Mouse (Mus musculus) right cerebral cortex, adult 2 months (tissue): ENCODE measurements around the gene Arid4a.
A peak's percentile ranks its signal among the peaks of the same experiment; 100 is the strongest.
"Not testable (repeated sequence)": the region's sequence is repeated elsewhere in the genome, so short reads cannot be mapped to it uniquely, and the experiment has no call there.

Experiments used
- DNase-seq, 2 experiments: peaks; one replicate each; pipeline ENCODE4 v3.0.0; 2021 to 2022; ENCODE audit warnings: low spot score in 2 of 2

Gene Arid4a

DNA sequence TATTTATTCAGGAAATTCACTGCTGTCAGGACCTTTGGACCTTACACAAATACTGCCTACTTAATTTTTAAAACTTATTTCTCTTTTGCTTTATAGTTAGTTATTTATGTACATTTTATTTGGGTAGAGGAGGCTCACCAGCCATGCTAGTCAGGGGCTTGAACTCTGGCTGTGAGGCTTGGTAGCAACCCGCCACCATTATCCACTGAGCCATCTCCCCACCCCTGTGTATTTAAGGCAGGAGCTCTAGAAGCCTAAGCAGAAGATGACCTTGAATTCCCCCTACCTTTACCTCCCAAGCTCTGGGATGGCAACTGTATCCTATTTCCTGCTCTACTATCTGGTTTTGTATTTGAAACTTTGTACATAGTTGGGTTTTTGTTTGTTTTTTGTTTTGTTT lies 37.7 kb downstream of the Arid4a start:
- DNase-seq, result no peak

DNA sequence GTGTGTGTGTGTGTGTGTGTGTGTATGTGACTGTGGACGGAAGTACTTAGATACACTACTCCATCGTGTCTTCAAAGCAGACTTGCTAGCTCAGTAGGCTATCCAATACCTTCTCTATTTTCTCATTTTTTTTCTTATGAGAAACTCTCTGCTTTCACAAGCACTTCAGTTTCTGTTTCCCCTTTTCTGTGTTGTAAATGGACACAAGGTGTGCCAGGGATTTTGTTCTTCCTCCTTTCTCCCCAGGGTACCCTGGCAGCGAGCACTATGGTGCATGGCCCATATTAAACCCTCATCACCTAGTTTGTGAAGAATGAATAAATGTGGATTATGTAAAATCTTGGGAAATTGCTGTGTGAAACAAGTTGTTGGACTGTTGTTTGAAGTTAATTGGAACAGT lies 39.7 kb downstream of the Arid4a start:
- DNase-seq, result no peak

DNA sequence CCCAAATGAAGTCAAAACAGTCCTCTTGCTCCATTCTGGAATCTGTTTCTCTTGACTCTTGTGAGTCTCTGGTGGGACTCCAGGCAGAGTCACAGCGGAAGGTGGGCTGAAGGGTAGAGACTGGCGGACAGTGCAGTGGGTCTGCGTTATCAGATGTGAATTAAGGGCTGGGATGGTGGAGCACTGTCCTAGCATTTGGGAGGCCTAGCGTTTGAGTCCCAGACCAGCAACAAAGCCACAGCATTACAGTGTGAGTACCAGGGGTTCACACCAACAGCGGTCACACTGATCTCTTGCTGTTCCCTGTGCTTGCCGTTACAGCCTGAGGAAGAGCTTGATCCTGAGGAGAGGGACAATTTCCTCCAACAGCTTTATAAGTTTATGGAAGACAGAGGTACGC lies 44.0 kb downstream of the Arid4a start:
- no peak for DNase-seq

DNA sequence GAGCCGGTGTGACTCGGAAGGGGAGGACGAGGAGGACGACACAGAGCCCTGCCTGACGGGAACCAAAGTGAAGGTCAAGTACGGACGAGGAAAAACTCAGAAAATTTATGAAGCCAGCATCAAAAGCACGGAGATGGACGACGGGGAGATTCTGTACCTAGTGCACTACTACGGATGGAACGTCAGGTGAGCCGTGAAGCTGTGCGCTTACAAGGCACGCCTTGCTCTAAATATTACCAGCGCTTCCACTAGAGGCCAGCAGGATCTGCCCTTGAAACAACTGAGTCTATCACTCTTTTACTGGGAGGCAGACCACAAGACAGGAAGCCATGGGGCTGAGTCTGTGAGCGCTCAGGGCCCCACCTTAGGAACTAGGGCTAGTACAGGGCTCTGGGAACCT lies 54.1 kb downstream of the Arid4a start:
- DNase-seq, result no peak

DNA sequence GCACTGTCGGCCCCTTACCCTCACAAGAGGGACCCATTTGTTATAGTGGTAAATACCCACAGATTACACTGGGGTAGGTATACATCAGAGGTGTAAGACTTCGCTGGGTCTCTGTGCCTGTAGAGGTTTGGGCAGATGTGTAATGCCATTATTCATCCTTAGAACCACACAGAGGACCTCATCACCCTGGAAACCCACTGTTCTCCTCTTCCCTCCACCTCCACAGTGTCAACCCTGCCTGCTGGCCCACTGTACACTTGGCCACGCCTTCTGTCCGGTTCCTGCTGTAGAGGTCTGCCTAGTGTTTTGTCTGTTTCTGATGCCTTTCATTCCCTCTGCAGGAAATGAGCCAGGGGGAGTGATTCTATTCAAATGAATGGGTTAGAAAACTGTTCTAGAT lies 56.3 kb downstream of the Arid4a start:
- no peak for DNase-seq

DNA sequence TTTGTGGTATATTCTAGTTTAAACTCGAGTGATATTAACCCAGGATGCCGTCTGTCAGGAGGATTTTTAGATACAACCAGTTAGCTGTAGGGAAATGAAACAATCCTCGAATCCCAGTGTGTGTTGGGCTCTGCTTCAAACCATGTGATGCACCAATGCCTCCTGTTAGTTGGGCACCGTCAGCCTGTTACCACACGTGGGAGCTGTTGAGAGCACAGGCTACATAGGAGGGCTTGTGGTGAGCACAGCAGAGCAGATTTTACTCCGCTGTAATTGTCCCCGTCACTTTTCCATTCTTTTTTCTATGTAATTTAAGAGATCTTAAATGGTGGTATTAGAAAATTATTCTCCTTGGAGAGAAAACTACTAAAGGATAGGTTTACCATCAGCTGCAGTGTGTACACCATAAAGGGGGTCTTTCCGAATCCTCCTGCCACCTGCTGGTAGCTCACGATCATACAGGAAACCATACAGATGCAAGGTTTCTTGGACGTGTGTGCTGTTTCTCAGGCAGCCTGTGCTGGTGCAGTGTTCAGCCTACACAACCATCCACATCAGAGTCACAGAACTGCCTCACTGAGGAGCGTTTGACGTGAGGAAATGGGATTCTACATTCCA lies 57.4 kb downstream of the Arid4a start:
- DNase-seq, result peak in 1 of 2 experiments; percentile 45

DNA sequence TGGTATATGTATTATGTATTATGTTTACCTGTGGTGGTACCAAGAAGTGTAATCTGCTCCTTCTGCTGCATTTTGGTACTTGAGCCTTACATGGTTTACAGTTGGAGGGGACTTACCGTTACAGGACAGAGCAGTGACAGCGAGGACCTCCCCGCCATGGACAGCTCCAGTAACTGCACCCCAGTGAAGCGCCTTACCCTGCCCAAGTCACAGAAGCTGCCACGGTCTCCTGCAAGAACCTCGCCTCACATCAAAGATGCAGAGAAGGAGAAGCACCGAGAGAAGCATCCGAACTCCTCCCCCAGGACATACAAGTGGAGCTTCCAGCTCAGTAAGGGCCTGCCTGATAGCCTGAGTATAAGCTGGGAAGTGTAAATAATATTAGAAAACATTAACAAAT lies 70.5 kb downstream of the Arid4a start:
- no peak for DNase-seq

DNA sequence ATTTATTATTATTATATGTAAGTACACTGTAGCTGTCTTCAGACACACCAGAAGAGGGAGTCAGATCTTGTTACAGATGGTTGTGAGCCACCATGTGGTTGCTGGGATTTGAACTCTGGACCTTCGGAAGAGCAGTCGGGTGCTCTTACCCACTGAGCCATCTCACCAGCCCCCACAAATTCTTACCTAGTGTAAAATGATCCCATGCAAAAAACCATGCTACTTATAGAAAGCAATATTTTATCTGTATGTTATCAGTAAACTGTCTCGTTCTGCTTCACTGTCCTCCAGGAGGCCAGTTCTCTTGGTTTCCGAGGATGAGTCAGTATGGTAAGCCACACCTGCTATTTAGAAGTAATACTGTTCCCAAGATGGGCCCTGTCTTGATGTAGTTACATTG lies 88.5 kb downstream of the Arid4a start:
- not testable (repeated sequence) for DNase-seq

DNA sequence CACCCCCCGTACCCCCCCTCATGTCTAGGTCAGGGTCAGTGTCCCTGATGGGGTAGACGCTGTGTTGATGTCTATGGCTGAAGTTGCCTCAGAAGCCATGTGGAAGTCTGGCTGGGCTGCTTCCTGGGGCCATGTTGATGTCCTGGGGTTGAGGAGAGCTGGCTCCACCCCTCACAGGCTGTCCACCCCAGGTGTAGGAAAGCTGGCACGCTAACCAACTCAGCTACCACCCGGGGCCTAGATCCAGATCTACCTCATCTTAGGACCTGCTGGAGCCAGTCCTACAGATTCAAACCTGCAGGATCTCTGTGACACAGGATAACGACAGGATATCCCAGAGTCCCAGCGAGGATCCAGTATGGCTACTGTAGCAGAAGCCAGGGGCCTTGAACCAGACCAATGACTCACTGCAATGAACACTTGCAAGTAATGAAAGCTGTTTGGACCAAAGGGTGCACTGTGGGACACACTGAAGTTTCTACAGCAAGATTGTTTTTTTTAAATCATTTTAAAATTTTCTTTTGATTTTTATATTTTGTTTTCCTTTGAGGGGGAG lies 91.5 kb downstream of the Arid4a start:
- DNase-seq, result no peak

DNA sequence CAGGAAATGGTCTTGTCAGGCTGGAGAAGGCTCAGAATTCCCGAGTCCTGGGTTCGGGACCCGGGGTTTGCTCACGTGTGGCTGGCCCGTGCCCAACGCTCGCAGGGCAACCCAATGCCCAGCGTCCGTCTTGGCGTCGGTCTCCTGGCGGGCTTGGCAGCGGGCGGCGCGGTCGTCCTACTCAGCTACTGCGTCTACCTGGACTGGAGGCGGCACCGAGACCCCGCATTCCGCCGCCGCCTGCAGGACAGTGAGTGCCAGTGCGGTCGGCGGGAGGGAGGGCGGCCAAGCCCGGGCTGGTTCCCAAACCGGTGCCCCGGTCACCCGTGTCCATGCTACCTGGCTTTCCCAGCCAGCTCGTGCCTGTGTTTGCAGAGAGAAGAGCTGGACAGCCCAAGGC lies 95.5 kb downstream of the Arid4a start, which contains the start of gene Tomm20l:
TSS of gene Tomm20l (plus strand) at position 98 of the 400 bp plus-strand sequence.
- DNase-seq, result no peak

DNA sequence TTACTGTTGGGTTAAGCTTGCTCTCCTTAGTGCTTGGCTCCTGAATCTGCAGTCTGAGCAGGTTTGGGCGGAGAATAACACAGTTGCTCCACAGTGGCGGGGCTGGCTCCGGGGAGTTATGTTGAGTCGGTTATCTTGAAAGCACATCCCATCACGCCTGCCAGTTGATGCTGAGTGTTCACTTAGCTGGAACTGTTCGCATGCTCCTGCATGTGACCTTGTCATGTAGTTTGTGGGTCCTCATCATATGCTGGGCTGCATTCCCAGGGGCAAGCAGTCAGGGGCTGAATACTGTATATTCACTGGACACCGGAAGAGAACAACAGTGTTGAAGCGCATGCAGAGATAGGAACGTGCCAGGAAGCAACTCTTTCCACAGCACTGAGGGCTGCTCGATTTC lies 97.3 kb downstream of the Arid4a start:
- DNase-seq, result no peak

DNA sequence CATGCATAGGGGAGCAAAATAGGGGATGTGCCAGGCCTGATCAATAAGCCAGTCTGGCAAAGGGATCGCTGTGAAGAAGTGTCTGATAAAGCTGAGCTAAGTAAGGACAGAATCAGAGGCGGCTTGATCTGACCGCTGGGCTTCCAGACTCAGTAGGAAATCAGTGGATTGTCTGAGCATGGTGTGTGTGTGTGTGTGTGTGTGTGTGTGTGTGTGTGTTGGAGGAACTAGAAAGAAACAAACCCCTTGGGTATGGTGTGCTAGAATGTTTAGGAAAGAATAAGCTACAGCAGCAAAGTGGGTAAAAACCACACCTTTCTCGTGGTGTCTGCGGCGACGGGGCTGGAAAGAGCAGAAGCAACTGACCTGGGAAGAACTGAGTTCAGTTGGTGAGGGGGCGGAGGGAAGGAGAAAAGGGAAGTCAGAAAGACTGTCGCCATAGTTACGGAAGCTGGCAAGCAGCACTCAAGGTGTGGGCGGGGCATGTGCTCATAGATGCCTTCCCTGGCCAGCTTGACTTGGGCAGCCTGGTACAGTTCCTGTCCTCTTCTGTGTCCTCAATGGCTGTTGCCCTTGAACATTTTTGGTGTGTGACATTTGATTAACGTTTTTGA lies 98.0 kb downstream of the Arid4a start:
- peak; percentile 60 to 74 for DNase-seq

DNA sequence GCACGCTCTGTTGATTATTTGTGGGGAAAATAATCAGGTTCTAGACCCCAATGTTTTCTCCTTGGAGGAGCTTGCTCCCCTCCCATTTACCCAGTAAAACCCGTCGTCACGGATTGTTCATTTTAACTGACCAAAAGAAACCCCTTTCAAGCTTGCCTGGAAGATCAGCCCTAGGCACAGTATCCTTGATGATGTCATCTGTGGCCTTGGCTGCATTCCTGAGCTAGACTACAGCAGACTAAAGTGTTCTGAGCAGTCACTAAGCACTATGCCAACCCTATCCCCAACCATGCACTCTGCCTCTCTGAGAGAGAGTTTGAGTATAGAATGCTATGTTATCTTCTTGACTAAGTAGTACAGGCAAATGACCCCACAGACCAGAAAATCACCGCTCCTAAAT lies 100.6 kb downstream of the Arid4a start:
- DNase-seq, result no peak

DNA sequence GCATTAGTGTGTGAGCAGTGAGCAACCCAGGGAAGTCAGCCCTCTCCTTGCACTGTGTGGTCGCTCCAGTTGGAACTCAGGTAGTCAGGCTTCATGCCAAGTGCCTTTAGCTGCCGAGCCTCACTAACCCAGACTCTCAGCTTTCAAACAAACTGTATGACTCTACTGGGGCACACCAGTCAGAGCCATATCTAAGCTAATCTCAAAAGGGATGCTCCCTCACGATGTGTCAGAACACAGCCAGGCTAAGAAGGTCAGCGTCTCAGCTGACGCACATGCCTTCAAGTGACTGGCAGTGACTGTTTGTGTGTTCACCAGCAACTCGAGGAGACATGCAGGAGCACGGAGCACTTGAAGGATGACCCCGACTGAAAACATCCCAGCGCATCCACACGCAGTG lies 106.9 kb downstream of the Arid4a start:
- DNase-seq, result no peak

DNA sequence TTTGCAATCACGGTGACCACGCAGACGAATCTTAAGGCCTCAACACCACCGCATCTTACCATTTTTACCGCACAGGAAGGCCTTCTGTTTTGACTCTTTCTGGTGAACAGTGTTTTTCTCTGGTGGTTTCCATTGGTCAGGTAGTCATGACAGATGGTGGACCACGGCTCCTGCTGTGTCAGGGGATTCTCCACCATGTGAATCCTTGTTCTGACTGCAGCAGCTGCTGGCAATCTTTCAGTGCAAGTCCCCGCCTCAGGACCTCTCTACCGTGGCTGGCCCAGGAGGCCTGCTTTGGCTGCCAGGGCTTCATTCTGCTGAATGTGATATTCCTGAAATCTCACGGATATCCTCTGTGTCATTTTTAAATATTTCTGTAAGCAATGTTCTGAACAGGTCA lies 107.5 kb downstream of the Arid4a start:
- DNase-seq, result no peak

DNA sequence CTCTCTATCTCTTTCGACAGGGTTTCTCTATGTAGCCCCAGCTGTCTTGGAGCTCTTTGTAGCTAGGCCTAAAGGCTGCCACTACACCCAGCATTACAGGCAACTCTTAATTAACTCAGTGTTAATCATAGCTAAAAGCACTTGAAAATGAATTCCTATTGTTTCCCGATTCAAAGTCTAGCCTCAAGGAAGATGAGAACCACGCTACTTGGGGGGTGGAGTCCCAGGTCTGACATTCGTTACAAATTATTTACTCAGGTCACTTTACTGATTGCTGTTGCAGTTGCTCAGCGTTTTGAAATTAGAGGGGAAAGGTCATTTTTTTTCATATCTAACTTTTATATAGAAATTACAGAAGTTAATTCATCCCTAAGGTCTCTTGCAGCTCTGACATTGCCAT lies 119.8 kb downstream of the Arid4a start:
- no peak for DNase-seq

DNA sequence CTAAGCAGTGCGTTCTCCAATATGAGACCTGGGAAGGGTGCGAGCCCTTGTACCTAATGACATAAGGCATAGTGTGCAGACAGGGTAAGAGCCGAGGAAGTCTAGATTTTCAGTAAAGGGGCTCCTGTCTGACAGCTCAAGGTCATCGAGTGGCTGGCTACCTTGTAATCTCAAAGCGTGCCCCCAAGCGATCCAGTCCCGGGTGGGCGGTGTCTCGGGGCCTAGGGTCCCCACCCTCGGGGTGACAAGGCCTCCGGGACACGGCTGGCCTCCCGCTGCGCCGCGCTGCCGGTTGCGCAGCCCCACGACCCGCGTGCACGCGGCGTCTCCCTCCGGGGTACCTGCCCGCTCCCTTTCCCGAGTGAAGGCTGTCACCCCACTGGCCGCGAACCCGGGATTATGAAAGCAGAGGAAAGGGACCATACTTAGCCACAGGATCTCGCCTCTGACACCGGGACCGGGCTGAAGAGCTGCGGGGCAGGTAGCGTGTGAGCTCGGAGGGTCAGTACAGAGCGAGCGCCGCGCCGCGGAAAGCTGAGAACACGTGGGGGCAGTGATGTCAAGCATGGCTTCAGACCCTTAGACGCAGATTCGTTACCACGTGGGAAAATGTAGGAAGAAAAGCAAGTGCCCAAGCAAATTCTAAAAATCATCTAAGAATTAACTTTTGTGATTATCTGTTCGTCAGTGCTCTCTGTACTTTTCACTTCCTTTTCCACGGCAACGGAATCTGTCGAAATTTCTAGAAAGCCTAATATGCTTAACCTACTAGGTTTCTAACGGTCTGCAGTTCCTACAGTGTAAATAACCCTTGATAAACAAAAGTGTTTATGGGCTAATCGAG lies 120.6 kb downstream of the Arid4a start, which contains the start of the genes Timm9 and 2700049A03Rik:
TSS of gene Timm9 (minus strand) at position 555 of the 844 bp plus-strand sequence.
TSS of gene 2700049A03Rik (plus strand) at position 719 of the 844 bp plus-strand sequence.
- peak; percentile 78 to 85 for DNase-seq

DNA sequence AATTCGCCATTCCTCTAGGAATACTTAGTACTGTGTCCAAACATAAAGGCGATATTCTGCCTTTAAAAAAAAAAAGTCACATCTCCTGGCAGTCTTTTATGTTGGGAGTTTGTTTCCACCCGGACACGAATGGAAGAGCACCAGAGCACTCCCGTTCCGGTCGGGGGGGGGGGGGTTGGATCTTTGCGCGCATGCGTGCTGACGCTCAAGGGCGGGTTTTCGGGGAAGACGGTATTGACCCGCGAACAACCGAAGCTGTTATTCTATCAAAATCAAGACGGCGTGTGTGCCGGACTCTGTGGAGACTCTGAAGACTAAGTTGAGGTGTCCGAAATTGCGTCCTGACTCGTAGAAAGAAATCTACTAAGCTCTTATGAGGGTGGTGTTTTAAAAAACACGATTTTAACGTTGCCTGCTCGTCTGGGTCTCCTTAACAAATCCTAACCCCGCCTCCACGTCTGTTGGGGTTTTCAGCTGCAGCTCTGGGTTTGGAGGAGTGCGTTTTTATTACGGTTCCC lies 121.2 kb downstream of the Arid4a start:
- peak; percentile 77 to 79 for DNase-seq

DNA sequence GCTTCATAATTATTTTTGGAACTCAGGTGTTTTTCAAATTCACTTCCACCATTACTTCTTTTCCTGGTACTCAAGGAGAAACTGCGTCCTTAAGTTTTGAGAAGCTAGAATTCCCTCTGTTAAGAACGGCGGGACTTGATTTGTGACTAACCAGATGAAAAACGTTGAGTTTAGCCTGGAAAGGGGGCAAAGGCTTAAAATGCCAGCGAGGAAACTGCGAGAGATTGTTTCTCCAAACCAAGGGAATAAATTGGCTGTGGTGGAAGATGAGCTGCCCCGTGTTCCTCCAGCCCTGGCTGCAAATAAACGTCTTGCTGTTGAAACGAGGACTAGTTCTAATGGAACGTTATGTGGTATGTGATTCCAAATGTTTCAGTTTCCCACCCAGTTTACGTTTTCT lies 121.9 kb downstream of the Arid4a start:
- DNase-seq, result no peak

DNA sequence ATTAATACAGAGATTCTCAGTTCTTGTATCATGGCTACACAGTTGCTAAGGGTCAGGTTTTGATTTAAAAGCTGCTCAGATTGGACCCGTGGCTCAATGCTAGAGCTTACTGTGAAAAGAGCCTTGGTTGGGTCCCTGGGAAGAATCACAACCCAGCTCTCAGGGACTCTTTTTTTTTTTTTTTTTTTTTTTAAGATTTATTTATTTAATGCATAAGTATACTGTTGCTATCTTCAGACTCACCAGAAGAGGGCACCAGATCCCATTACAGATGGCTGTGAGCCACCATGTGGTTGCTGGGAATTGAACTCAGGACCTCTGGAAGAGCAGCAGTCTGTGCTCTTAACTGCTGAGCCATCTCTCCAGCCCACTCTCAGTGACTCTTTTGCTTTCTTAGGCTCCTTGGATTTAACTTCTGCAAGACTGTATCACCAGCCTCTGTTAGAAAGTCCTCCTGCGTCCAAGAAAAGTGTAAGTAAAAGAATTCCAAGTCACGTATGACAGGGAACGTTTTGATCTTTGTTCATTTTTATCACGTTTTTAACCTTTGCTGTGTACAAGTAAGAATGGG lies 123.6 kb downstream of the Arid4a start:
- no peak for DNase-seq

DNA sequence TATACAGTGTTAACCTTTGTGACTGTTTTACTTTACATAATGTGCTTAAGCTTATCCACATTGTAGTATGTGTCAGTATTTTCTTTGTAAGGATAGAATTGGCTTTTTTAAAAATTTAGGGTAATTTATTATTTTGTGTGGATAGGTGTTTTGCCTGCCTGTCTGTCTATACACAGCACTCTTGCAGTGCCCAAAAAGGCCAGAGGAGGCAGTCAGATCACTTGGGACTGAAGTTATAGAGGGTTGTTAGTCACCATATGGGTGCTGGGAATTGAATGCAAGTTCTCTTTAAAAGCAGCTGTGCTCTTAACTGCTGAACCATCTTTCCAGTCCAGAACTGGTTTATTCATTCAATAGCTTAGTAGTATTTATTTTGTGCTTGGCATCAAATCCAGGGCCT lies 125.4 kb downstream of the Arid4a start:
- no peak for DNase-seq

DNA sequence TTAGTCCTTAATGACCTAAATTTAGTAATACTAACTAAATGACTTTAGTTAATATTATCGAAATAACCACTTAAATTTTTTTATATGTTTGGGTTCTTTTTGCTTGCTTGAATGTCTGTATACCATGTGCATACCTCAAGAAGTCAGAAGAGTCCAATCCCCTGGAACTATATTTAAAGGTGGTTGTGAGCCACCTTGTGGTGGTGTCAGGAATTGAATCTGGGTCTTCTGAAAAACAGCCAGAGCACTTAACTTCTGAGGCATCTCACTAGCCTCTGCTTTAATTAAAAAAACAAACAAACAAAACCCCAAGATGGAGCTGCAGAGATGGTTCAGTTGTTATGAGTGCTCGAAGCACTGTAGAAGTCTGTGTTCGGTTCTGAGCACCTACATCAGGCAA lies 131.9 kb downstream of the Arid4a start:
- peak; percentile 56 to 58 for DNase-seq
